Mouse (Mus musculus) common myeloid progenitor, adult 5-6 weeks (primary cell): ENCODE results near the gene Amfr. TPM values are rescaled to one million over a fixed set of nuclear protein-coding genes. Genes with fewer than 3 reads are reported as not detected.

Experiments used
- ATAC-seq: replicated peaks from 2 replicates; pipeline ENCODE4 v1.8.0; 2016; ENCODE audit warnings: low read depth, mild to moderate bottlenecking, moderate TSS enrichment, inconsistent platforms; ENCODE audit not compliant: poor library complexity, severe bottlenecking
- total RNA-seq: library from RNA; stranded (forward); fragments of 200-1000, 187-1606 nt; gene quantifications from 2 replicates; pipeline ENCODE4 v1.2.3, GENCODE M21; 2017

Gene Amfr
- total RNA-seq, 1 experiment from 2014 or later, result 88.1 TPM

DNA sequence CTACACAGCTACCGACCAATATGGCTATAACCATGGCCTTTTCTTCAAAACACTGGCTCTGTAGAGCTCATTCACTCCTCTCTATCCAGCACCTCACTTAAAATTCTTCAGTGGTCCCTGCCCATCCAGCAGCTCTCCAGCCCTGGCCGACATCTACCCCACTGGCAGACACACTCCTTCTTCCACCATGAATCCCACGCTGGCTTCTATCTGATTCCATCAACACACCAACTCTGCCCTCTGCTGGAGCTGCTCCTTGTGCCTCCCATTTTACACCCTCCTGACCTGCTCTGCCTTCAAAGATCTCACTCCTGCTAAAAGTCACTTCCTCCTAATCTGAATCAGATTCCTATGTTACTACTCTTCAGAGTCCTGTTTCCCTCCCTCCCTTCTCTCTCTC lies 28.8 kb downstream of the Amfr start:
- no peak for ATAC-seq

- ATAC-seq, result no peak
Observed at GRCm38 (mm10) chr8:93981679-93982215, 30.9 kb downstream of the Amfr start.

DNA sequence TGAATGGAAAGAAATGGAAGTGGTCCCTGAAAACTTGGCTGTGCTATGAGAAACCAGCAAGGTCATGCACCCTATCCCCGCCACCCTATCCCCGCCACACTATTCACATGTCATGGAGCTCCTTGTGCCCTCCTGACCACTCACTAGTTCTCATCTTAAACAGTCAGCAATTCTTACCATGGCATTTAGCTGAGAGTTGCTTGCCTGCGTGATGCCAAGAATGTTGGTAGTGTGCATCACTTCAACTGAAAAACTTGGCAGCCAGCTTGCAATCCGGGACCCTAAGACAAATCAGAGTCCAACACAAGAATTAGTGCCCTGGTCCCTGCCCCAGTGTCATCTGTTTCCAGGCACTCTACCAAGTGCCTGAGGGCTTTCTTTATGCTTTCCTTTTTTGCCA lies 32.5 kb downstream of the Amfr start:
- no peak for ATAC-seq

GRCm38 (mm10) chr8:93976446-93977211 lies 36.0 kb downstream of the Amfr start:
- no peak for ATAC-seq

GRCm38 (mm10) chr8:93975358-93975757 lies 37.3 kb downstream of the Amfr start:
- ATAC-seq, result no peak

GRCm38 (mm10) chr8:93974602-93975186 lies 37.9 kb downstream of the Amfr start:
- ATAC-seq, result no peak

GRCm38 (mm10) chr8:93973831-93974375 lies 38.7 kb downstream of the Amfr start:
- ATAC-seq, result no peak

GRCm38 (mm10) chr8:93972971-93973734 lies 39.5 kb downstream of the Amfr start:
- no peak for ATAC-seq

DNA sequence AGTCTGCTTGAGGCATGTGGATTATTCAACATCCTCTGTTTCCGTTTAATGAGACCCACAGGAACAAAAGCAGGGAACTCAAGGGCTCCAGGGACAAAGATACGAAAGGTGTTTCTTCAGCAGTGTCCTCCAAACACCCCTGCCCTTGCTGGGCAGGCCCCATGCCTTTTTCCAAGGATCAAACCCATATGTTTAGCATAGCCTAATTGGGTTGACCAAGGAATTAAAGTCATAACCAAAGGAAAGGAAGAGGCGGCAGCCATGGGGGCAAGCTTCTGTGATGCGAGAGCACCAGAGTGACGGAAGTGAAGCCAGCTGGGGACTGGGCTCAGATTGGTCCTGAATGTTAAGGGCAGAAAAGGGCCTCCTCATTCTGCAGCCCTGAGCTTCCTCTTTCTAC lies 40.4 kb downstream of the Amfr start:
- ATAC-seq, result no peak

DNA sequence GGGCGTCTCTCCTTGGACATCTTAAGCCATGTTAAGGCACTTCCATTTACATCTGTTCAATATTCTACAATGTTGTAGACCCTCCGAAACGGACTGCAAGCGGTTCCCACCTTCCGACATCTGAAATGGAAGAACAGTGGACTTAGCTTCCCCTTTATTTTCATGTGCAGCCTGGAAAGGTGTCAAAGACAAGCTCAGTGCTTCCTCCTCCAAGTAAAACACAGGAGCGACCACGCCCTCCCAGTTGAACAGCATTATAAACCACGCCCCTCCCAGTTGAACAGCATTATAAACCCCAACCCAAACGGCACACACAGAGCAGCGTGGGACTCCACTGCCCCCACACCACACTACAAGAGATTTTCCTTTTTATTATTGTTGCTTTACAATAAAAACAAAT lies 41.2 kb downstream of the Amfr start:
- no peak for ATAC-seq

DNA sequence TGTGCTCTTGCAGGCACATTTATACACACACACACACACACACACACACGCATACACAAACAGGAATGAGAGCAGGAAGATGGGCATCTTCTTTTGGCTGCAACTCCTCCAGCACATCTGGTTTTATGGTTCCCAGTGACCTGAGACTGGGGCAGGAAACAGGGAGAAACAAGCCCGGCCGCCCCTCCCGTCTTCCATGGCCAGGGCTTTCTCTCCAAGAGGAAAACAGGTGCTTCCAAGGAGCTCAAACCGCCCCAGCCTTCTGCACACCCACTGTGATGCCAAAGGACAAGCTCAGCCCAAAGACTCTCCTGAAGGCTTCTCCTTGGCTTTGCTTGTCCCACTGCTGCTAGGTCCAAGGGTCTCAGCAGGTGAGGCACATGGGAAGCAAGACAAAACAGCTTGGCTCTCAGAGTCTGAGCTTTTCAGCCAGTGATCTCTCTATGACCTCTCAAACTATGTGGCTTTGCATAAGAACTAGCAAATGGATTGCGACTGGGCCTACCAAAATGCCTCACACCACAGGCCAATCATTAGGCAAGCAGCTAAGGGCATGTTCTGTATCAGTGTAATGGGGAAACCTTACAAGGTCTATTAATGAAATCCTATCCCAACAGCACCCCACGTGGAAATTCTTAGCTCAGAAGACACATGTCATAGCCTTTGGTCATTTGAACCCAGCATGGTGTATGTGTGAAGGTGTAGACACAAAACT lies 42.9 kb downstream of the Amfr start:
- no peak for ATAC-seq

DNA sequence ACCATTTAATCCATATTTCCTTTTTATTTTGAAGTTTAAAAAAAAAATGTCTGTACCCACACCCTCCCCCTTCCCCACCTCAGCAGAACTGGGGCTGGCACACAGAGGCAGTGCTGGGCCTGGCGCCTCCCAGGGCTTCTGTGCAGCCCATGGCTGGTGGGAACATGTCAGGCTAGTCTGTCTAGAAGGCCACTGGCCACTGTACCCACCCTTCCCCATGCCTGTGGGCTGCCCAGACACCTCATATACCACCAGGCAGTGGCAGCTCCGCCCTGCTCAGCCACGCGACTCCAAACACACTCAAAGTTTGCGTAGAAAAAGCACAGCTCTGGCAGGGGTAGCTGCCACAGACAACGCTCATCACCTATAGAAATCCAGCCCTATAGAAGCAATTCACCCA lies 44.3 kb downstream of the Amfr start:
- ATAC-seq, result no peak

DNA sequence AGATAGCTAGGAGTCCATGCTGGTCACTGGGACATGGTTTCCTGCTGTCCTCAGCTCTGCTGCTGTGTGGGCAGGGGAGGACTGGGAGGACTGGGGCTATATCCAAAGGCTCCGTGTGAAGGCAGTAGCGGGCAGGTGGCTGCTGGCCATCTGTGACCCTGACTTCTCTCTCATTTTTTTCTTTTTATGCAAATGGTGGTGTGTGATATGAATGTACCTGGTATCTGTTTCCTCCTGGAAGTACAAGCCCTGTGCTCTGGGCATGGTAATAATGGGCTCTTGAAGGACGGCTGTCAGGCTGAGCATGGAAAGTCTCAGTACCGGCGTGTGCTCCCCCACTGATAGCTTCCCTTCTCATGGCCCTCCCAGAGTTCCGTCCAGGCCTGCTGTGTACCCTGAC lies 51.7 kb downstream of the Amfr start:
- no peak for ATAC-seq

DNA sequence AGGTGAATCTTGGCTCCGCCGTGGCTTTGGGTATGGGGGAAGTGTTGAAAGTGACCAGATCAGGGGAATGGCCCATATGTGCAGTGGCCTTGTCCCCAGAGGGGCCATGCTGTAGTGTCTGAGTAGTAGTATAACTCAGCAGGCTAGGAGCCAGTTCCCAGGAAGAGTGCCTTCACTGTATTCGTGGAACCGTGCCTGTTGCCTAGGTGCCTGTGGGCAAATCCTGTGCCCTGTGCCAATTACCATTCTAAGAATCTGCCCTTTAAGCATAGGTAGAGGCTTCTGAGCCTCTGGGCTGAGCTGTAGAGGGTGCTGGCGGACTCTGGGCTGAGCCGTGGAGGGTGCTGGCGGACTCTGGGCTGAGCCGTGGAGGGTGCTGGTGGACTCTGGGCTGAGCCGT lies 54.2 kb downstream of the Amfr start:
- ATAC-seq, result no peak

GRCm38 (mm10) chr8:93952511-93952910 lies 60.1 kb downstream of the Amfr start:
- no peak for ATAC-seq

GRCm38 (mm10) chr8:93950133-93950532 lies 62.5 kb downstream of the Amfr start:
- ATAC-seq, result no peak

DNA sequence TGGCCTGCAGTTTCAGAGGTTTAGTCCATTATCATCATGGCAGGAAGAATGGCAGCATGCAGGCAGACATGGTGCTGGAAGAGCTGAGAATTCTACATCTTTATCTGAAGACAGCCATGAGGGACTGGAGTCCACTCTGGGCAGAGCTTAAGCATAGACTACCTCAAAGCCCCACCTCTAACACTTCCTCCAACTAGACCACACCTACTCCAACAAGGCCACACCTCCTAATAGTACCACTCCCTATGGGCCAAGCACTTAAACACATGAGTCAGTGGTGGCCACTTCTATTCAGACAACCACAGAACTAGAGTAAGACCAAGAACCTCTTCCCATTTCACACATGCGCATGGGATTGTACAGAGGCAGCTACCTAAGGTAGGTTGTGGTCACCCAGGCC lies 66.2 kb downstream of the Amfr start:
- no peak for ATAC-seq

- no peak for ATAC-seq
Observed at GRCm38 (mm10) chr8:93945781-93946180, 66.9 kb downstream of the Amfr start.

GRCm38 (mm10) chr8:93941636-93942054 lies 71.0 kb downstream of the Amfr start:
- no peak for ATAC-seq
